Mouse (Mus musculus) left cerebral cortex, adult 18-20 months (tissue): ENCODE data around the gene Abcc4. TPM values are rescaled to one million over a fixed set of nuclear protein-coding genes. Genes with fewer than 3 reads are reported as not detected.
"Not testable (repeated sequence)": the region's sequence is repeated elsewhere in the genome, so short reads cannot be mapped to it uniquely, and the experiment has no call there.

Source experiments
- DNase-seq, 2 experiments: peaks; one replicate each; pipeline ENCODE4 v3.0.0; 2021 to 2022; ENCODE audit warnings: low spot score in 2 of 2, mixed read lengths in 1 of 2
- total RNA-seq, 2 experiments: library from RNA; stranded (reverse); gene quantifications; 2 replicates each; pipeline ENCODE4 v1.2.3; 2021

Abcc4 gene
- total RNA-seq, 2 experiments from 2014 or later: 8.4 to 9.8 TPM

GRCm38 (mm10) chr14:118682339-118683034 is 23.5 kb downstream of the Abcc4 start:
- no peak for DNase-seq

GRCm38 (mm10) chr14:118681087-118681486 is 24.9 kb downstream of the Abcc4 start:
- DNase-seq: no peak

- DNase-seq: no peak
These were observed 27.6 kb downstream of the Abcc4 start for GRCm38 (mm10) chr14:118678279-118678985.

- DNase-seq: no peak
These were observed 29.6 kb downstream of the Abcc4 start for GRCm38 (mm10) chr14:118676308-118676994.

GRCm38 (mm10) chr14:118674705-118675139 is 31.3 kb downstream of the Abcc4 start:
- DNase-seq: no peak

- no peak for DNase-seq
These were observed 31.8 kb downstream of the Abcc4 start for GRCm38 (mm10) chr14:118674224-118674623.

- no peak for DNase-seq
These were observed 32.5 kb downstream of the Abcc4 start for GRCm38 (mm10) chr14:118673501-118673900.

GRCm38 (mm10) chr14:118672931-118673330 is 33.1 kb downstream of the Abcc4 start:
- not testable (repeated sequence) for DNase-seq

GRCm38 (mm10) chr14:118667499-118667898 is 38.5 kb downstream of the Abcc4 start:
- DNase-seq: no peak

GRCm38 (mm10) chr14:118664661-118665060 is 41.4 kb downstream of the Abcc4 start:
- DNase-seq: no peak

GRCm38 (mm10) chr14:118662625-118663276 is 43.3 kb downstream of the Abcc4 start:
- no peak for DNase-seq

GRCm38 (mm10) chr14:118662124-118662523 is 43.9 kb downstream of the Abcc4 start:
- DNase-seq: peak; percentile 73 to 82

- DNase-seq: no peak
These were observed 46.8 kb downstream of the Abcc4 start for GRCm38 (mm10) chr14:118659230-118659629.

GRCm38 (mm10) chr14:118658328-118658692 is 47.7 kb downstream of the Abcc4 start:
- DNase-seq: no peak

- DNase-seq: no peak
These were observed 48.2 kb downstream of the Abcc4 start for GRCm38 (mm10) chr14:118657673-118658327.

GRCm38 (mm10) chr14:118657206-118657605 is 48.8 kb downstream of the Abcc4 start:
- DNase-seq: no peak

- no peak for DNase-seq
These were observed 50.0 kb downstream of the Abcc4 start for GRCm38 (mm10) chr14:118656036-118656435.

GRCm38 (mm10) chr14:118654903-118655302 is 51.1 kb downstream of the Abcc4 start:
- no peak for DNase-seq

GRCm38 (mm10) chr14:118651704-118652439 is 54.1 kb downstream of the Abcc4 start:
- no peak for DNase-seq

GRCm38 (mm10) chr14:118649895-118650256 is 56.1 kb downstream of the Abcc4 start:
- DNase-seq: no peak
